Mouse (Mus musculus) cerebellum, postnatal 14 days (tissue): Measurements from ENCODE around the gene Gls2.
A peak's percentile ranks its signal among the peaks of the same experiment; 100 is the strongest.
"Not testable (repeated sequence)": the region's sequence is repeated elsewhere in the genome, so short reads cannot be mapped to it uniquely, and the experiment has no call there.

Experiments
- DNase-seq, 2 experiments: peaks; one replicate each; pipeline ENCODE4 v3.0.0; 2021; ENCODE audit warnings: mixed read lengths in 2 of 2

Gls2 gene

GRCm38 (mm10) chr10:128194024-128194550 is at the start of gene Gls2:
TSS of gene Gls2 (plus strand) at chr10:128194457.
- peak; percentile 99 for DNase-seq

- no peak for DNase-seq
Measured at GRCm38 (mm10) chr10:128144961-128145360, 49.3 kb upstream of the Gls2 start.

DNA sequence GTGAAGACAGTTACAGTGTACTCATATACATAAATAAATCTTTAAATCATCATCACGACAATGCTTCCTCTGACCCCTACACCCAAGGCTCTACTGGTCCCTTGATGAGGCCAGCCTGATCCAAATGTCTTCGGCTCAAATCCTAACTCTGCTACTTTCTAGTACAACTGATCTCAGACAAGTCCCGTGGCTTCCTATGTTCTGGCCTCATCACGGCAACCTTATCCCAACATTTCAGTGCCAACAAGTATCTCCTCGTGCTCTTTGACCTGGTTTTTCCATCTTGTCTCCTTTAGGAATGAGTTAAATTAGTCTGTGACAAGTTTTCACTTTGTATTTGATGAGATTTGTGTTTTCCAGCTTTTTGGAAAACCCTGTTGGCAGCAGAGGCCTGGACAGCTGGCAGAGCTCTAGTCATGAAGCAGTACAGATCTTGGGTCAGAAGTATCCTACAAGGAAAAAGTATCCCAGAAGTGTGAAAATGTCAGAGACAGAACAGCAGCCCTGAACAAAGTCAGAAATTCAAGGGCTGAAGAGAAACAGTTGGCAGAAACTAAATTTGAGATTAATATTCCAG is 45.4 kb upstream of the Gls2 start:
- DNase-seq, result no peak

DNA sequence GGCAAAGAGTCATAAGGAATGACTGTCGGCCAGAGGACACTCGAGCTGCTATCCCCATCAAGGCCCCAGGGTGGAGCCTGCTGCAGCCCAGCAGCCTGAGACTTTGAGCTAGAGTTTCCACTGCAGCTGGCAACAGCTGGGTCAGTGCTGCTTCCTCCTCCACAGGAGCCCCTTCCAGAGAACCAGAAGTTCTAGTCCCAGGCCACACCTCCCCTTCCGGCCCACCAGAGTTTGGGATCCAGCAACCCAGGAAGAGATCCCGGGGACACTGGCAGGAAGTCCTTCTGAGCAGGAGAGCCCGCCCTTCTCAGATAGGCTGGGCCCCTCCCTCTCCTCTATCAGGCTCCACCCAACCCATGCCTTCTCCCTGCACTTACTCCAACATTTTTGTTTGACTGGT is 44.7 kb upstream of the Gls2 start:
- DNase-seq, result no peak

DNA sequence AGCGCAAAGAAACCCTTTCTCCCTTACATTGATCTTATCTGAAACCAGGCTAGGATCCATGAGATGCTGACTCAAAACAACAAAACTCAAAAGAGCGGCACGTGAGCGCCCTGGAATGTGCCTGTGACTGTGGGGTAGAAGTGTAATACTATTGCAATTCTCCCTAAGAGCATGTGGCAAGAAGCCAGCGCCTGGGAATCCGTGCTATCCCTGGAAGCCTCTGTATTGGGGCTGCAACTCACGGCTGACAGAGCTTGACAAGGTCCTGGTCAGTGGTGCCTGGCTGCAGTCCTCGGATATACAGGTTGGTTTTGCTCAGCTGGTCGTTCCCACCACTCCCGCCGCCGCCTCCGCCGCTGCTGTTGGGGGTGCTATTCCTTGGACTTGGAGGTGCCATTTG is 43.3 kb upstream of the Gls2 start:
- DNase-seq, result peak; percentile 20 to 40

- no peak for DNase-seq
Measured at GRCm38 (mm10) chr10:128153978-128154377, 40.3 kb upstream of the Gls2 start.

GRCm38 (mm10) chr10:128165726-128166125 is 28.5 kb upstream of the Gls2 start:
- DNase-seq, result not testable (repeated sequence)

DNA sequence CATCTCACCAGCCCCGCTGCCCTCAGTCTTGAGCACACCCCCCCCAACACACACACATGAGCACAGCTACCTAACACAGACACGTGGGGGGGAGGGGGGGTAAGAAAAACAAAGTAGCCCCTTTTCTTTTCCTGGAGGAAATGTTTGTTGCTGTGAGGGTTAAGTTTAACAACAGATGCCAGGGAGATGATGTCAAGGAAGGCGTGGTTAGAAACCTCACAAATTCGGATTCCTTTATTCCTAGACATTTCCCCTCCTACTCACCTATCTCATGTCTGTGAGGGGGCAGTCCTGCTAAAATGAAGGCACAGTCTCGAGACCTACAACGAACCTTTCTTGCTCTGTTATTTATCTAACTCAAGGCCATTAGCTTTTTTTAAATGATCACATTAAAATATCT is 27.2 kb upstream of the Gls2 start:
- DNase-seq, result no peak

DNA sequence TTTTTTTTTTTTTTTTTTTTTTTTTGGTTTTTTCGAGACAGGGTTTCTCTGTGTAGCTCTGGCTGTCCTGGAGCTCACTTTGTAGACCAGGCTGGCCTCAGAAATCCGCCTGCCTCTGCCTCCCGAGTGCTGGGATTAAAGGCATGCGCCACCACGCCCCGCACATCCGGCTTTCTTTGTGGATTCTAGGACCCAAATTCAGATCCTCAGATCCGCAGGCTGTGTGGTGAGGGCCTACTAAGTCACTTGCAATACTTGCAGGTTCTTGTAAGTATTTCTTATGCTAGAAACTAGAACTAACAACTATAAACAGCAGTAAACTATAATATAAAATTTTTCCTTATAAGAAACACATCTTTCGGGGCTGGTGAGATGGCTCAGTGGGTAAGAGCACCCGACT is 22.9 kb upstream of the Gls2 start:
- not testable (repeated sequence) for DNase-seq

GRCm38 (mm10) chr10:128175302-128175701 is 19.0 kb upstream of the Gls2 start:
- no peak for DNase-seq

GRCm38 (mm10) chr10:128175996-128176755 is 18.1 kb upstream of the Gls2 start:
- DNase-seq, result peak; percentile 69 to 71

DNA sequence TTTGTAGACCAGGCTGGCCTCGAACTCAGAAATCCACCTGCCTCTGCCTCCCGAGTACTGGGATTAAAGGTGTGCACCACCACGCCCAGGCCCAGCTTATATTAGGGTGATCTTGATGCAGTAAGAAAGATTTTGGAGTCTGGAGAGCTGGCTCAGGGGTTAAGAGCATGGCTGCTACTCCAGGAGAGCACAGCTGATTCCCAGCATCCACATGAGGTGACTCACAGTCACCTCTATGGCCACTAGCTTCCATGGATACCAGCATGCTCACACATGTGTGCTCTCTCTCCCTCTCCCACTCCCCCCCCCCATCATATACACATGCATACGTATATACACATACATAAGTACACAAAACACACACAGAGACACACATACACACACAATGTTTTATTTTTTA is 16.9 kb upstream of the Gls2 start:
- DNase-seq, result no peak

DNA sequence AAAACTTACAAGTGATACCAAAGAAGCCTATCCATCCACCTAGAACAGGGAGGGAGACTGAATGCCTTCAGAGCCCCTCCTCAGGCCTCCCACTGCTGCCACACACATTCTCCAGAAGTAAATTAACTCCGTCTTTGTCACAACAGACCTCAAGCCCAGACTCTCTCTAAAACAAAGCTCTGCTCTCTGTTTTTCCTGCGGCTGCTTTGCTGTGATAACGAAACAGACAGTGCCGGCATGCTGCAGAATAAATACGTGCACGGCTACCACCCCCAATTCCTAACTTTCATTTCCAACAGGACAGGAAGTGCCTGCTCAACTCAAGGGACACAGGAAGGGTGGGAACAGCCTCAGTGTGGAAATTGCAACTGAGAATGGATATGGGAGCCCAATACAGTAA is 14.3 kb upstream of the Gls2 start, which contains the start of gene Rbms2:
Rbms2 (minus strand) TSS at position 309 of the 400 bp plus-strand sequence.
- DNase-seq, result no peak

DNA sequence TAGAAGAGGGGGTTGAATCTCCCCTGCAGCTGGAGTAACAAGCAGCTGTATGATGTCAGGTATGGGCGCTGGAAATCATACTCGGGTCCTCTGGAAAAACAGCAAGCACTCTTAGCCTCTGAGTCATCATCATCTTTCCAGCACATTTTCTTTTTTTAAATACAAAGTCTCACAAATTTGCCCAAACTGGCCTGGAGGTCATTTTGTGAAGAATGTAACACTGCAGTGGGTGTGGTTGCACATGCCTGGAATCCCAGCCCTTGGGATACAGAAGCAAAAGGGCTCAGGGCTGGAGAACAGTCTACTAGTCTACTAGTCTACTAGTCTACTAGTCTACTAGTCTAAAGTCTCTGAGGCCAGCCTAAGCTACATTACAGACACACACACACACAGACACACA is 10.0 kb upstream of the Gls2 start:
- DNase-seq, result no peak

DNA sequence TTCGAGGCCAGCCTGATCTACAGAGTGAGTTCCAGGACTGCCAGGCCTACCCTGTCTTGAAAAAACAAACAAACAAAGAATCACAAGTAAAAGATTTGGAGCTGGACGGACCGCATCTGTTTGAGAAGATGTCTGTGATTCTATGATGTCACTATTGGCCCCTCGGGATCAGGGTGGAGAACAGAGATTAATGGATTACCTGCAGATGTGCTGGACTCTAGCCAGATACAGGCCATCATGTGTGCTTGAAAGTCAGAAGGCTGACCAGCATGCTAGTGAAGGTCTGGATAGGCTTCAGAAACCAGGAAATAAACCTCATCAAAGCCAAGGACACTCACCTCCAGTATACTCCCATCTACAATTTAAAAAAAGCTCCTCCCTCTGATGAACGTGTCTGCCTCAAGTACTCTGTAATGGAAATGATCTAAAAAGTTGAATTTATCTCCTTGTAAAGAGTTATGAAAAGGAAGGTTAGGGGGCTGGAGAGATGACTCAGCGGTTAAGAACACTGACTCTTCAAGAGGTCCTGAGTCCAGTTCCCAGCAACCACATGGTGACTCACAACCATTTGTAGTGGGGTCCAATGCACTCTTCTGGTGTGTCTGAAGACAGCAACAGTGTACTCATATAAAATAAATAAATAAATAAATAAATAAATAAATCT is 8.8 kb upstream of the Gls2 start:
- no peak for DNase-seq

DNA sequence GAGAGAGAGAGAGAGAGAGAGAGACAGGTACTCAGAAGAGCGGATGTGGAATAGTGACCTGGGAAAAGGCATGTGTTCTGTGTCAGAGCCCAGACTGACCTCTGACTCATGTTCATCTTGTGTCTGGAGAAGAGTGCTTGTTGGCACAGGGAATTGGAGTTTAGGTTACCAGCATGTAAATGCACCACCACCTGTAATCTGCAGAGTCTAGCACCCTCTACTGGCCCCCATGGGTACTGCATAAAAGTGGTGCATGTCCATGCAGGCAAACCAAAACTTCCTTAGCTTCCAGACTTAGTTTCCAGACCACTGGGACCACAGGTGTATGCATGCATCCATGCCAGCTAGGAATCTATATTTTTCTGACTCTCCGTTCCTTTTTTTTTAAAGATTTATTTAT is 8.3 kb upstream of the Gls2 start:
- DNase-seq, result peak; percentile 87 to 92

GRCm38 (mm10) chr10:128187181-128187605 is 7.1 kb upstream of the Gls2 start:
- DNase-seq, result no peak

GRCm38 (mm10) chr10:128188242-128188877 is 5.9 kb upstream of the Gls2 start:
- peak; percentile 86 to 91 for DNase-seq

DNA sequence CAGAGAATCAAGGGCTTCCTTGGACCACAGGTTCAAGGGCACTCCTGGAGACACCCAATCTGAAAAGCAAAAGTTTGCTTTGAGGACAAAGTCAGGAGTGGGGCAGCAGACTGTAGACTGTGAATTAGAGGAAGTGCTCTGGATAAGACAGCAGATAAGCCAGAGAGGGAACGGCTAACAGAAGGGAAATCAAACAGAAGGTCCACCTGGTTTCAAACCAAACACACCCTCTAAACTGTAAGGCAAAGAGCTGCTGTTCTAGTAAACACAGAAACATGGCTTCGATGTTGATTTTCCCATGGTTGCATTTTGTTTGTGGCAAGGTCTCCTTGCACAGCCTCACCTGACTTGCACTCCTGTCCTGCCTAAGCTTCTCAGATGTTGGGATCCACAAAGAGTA is 2.8 kb upstream of the Gls2 start:
- DNase-seq, result no peak

DNA sequence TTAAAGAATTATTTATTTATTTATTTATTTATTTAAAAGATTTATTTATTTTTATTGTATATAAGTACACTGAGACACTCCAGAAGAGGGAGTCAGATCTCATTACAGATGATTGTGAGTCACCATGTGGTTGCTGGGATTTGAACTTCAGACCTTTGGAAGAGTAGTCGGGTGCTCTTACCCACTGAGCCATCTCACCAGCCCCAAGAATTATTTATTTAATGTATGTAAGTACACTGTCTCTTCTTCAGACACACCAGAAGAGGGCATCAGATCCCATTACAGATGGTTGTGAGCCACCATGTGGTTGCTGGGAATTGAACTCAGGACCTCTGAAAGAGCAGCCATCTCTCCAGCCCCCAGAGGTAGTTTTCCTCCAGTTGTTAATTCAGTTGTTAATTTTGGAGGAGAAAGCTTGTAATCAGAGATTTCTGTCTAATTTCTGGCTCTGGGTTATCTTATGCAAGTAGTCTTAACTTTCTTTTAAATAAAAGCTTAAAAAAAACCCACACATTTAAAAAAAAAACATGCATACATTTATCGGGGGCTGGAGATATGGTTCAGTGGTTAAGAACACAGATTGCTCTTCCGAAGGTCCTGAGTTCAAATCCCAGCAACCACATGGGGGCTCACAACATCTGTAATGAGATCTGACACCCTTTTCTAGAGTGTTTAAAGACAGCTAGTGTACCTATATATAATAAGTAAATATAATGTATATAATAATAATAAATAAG is 2.1 kb upstream of the Gls2 start:
- not testable (repeated sequence) for DNase-seq

- DNase-seq, result no peak
Measured at GRCm38 (mm10) chr10:128193113-128193512, 1.1 kb upstream of the Gls2 start.
